Mouse (Mus musculus): ENCODE data around the gene Fcgrt. TPM values are rescaled to one million over a fixed set of nuclear protein-coding genes. Genes with fewer than 3 reads are reported as not detected.
A peak's percentile ranks its signal among the peaks of the same experiment; 100 is the strongest.

Gene Fcgrt
- polyA plus RNA-seq, 1 experiment from 2014 or later = 53.8 TPM

GRCm38 (mm10) chr7:45088597-45088996 is 15.1 kb downstream of the Fcgrt start:
- no peak for ATAC-seq (ENCODE audit: insufficient number of reproducible peaks, insufficient read depth, low FRiP score, low read depth)
- no peak overlapping the region for H3K4me3 ChIP-seq (ENCODE audit: control insufficient read depth in 1 of 2, insufficient read depth in 1 of 2, low read depth in 1 of 2, low read length in 2 of 2)
- H3K9ac ChIP-seq (ENCODE audit: low read length) = no peak overlapping the region
- H3K4me2 ChIP-seq (ENCODE audit: low read length) = no peak overlapping the region
- peaks cover 53% of the 10 kb centered on the region for H3K36me3 ChIP-seq (ENCODE audit: control insufficient read depth, insufficient read depth, low read length)
- WGBS = 92% methylated on average over 17 of the region's 17 CpGs
- no peaks in the 10 kb centered on the region for H3K9me3 ChIP-seq (ENCODE audit: control insufficient read depth, low read length)
- H3K27ac ChIP-seq (replicated peaks in 1 of 2; ENCODE audit: control insufficient read depth in 1 of 2, insufficient read depth in 1 of 2, low read depth in 2 of 2, low read length in 2 of 2) = no peak overlapping the region
- no peaks in the 10 kb centered on the region for H3K27me3 ChIP-seq (ENCODE audit: control insufficient read depth, insufficient read depth, low read length)
- H3K4me1 ChIP-seq (ENCODE audit: control insufficient read depth in 2 of 2, insufficient read depth in 2 of 2, low read length in 2 of 2) = peaks cover 7 to 14% of the 10 kb centered on the region in 2 experiments; a peak in 2 of 4 replicates

DNA sequence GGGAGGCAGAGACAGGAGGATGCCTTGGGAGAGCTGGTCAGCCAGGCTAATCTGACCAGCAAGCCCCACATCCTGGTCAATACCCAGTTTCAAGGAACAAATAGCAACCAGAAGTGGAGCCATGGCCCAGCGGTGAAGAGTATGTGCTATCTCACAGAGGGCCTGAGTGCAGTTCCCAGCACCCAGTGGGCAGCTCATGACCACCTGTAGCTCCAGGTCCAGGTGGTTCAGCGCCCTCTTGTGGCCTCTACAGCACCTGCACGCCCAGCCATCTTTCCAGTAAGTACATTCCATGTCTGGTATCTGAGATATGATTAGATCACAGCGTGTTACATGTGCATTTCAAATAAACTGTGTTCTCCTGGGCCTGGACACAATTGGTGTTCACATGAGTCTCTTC is 17.6 kb downstream of the Fcgrt start:
- ATAC-seq (ENCODE audit: insufficient number of reproducible peaks, insufficient read depth, low FRiP score, low read depth) = no peak
- 77% methylated on average over 4 of the region's 4 CpGs for WGBS
- H3K4me3 ChIP-seq (ENCODE audit: control insufficient read depth in 1 of 2, insufficient read depth in 1 of 2, low read depth in 1 of 2, low read length in 2 of 2) = no peak overlapping the region
- H3K9me3 ChIP-seq (ENCODE audit: control insufficient read depth, low read length) = no peaks in the 10 kb centered on the region
- H3K4me2 ChIP-seq (ENCODE audit: low read length) = no peak overlapping the region
- H3K36me3 ChIP-seq (ENCODE audit: control insufficient read depth, insufficient read depth, low read length) = peaks cover 67% of the 10 kb centered on the region
- H3K9ac ChIP-seq (ENCODE audit: low read length) = no peak overlapping the region
- H3K4me1 ChIP-seq (ENCODE audit: control insufficient read depth in 2 of 2, insufficient read depth in 2 of 2, low read length in 2 of 2) = peaks cover 9 to 10% of the 10 kb centered on the region in 2 experiments; a peak in 2 of 4 replicates
- H3K27ac ChIP-seq (replicated peaks in 1 of 2; ENCODE audit: control insufficient read depth in 1 of 2, insufficient read depth in 1 of 2, low read depth in 2 of 2, low read length in 2 of 2) = no peak overlapping the region
- no peaks in the 10 kb centered on the region for H3K27me3 ChIP-seq (ENCODE audit: control insufficient read depth, insufficient read depth, low read length)

DNA sequence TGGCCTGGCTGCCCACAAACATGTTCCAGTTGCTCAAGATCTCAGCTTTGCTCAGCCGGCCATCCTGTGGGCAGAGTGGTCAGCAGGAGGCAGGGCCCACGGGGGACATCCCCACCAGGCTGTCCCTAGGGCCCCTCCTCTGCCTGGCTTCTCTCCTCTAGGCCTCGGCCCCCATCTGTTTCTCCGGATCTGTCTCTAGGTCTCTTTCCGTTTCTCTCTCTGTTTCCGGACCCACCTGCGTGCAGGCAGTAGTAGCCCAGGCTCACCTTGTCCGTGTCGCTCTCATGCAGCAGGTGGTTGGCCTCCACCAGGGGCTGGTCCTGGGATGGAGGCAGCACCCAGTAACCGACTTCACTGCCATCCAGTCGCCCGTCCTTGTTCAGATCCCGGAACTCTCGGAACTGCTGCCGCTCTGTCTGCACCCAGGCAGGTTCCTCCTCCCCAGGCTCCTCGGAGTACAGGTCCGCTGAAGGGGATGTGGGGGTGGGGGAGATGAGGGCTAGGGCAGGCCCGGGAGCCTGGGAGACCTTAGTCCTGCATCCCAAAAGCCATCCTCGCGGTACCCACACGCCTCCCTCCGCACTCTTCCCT is 20.3 kb downstream of the Fcgrt start:
- Histone ChIP-seq H3K36me3 (ENCODE audit: control insufficient read depth, insufficient read depth, low read length) (peaks cover 61% of the 10 kb centered on the region), H3K4me1 (ENCODE audit: control insufficient read depth in 2 of 2, insufficient read depth in 2 of 2, low read length in 2 of 2) (peaks cover 0 to 6% of the 10 kb centered on the region in 2 experiments; a peak in 2 of 4 replicates), H3K9me3 (ENCODE audit: control insufficient read depth, low read length) (no peaks in the 10 kb centered on the region), H3K9ac (ENCODE audit: low read length) (no peak overlapping the region), H3K4me2 (ENCODE audit: low read length) (no peak overlapping the region), H3K4me3 (ENCODE audit: control insufficient read depth in 1 of 2, insufficient read depth in 1 of 2, low read depth in 1 of 2, low read length in 2 of 2) (no peak overlapping the region), H3K27me3 (ENCODE audit: control insufficient read depth, insufficient read depth, low read length) (no peaks in the 10 kb centered on the region), H3K27ac (replicated peaks in 1 of 2; ENCODE audit: control insufficient read depth in 1 of 2, insufficient read depth in 1 of 2, low read depth in 2 of 2, low read length in 2 of 2) (no peak overlapping the region)
- no peak for ATAC-seq (ENCODE audit: insufficient number of reproducible peaks, insufficient read depth, low FRiP score, low read depth)
- 79% methylated on average over 22 of the region's 22 CpGs for WGBS

- H3K4me1 ChIP-seq (ENCODE audit: control insufficient read depth in 2 of 2, insufficient read depth in 2 of 2, low read length in 2 of 2) = peaks cover 0 to 7% of the 10 kb centered on the region in 2 experiments; a peak in 2 of 4 replicates
- H3K9ac ChIP-seq (ENCODE audit: low read length) = no peak overlapping the region
- H3K36me3 ChIP-seq (ENCODE audit: control insufficient read depth, insufficient read depth, low read length) = peaks cover 60% of the 10 kb centered on the region
- H3K9me3 ChIP-seq (ENCODE audit: control insufficient read depth, low read length) = no peaks in the 10 kb centered on the region
- ATAC-seq (ENCODE audit: insufficient number of reproducible peaks, insufficient read depth, low FRiP score, low read depth) = no peak; the same call in 1 of the 2 replicates
- peak overlapping the region; percentile 23 to 25; a peak in 1 of 4 replicates for H3K27ac ChIP-seq (replicated peaks in 1 of 2; ENCODE audit: control insufficient read depth in 1 of 2, insufficient read depth in 1 of 2, low read depth in 2 of 2, low read length in 2 of 2)
- no peak overlapping the region for H3K4me3 ChIP-seq (ENCODE audit: control insufficient read depth in 1 of 2, insufficient read depth in 1 of 2, low read depth in 1 of 2, low read length in 2 of 2)
- WGBS = 62% methylated on average over 25 of the region's 25 CpGs
- H3K4me2 ChIP-seq (ENCODE audit: low read length) = no peak overlapping the region
- H3K27me3 ChIP-seq (ENCODE audit: control insufficient read depth, insufficient read depth, low read length) = no peaks in the 10 kb centered on the region
Measured at GRCm38 (mm10) chr7:45082401-45083299, 21.0 kb downstream of the Fcgrt start.

- Histone ChIP-seq H3K4me2 (ENCODE audit: low read length) (no peak overlapping the region), H3K27ac (replicated peaks in 1 of 2; ENCODE audit: control insufficient read depth in 1 of 2, insufficient read depth in 1 of 2, low read depth in 2 of 2, low read length in 2 of 2) (no peak overlapping the region), H3K27me3 (ENCODE audit: control insufficient read depth, insufficient read depth, low read length) (no peaks in the 10 kb centered on the region), H3K36me3 (ENCODE audit: control insufficient read depth, insufficient read depth, low read length) (peaks cover 60% of the 10 kb centered on the region), H3K9me3 (ENCODE audit: control insufficient read depth, low read length) (no peaks in the 10 kb centered on the region), H3K4me3 (ENCODE audit: control insufficient read depth in 1 of 2, insufficient read depth in 1 of 2, low read depth in 1 of 2, low read length in 2 of 2) (no peak overlapping the region), H3K4me1 (ENCODE audit: control insufficient read depth in 2 of 2, insufficient read depth in 2 of 2, low read length in 2 of 2) (peaks cover 2 to 8% of the 10 kb centered on the region in 2 experiments), H3K9ac (ENCODE audit: low read length) (no peak overlapping the region)
- ATAC-seq (ENCODE audit: insufficient number of reproducible peaks, insufficient read depth, low FRiP score, low read depth) = no peak
- 53% methylated on average over 5 of the region's 5 CpGs for WGBS
Measured at GRCm38 (mm10) chr7:45081016-45081415, 22.6 kb downstream of the Fcgrt start.

DNA sequence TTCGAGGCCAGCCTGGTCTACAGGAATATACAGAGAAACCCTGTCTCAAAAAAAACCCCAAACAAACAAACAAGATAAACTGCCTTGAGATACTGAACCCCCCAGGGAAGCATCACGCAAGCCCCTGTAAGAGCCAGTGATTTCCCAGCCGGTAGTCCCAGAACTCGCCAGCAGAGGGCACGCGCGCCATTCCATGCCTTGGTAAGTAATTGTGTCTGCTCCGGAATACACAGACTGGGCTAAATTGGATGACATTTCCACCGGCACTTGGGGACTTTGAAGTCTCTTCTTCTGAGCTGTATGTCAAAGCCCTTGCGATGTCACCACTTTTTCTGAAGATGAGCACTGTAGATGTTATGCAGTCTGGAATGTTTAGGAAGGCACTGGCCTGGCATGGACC is 23.8 kb downstream of the Fcgrt start:
- Histone ChIP-seq H3K4me2 (ENCODE audit: low read length) (no peak overlapping the region), H3K9ac (ENCODE audit: low read length) (no peak overlapping the region), H3K36me3 (ENCODE audit: control insufficient read depth, insufficient read depth, low read length) (peaks cover 57% of the 10 kb centered on the region), H3K4me1 (ENCODE audit: control insufficient read depth in 2 of 2, insufficient read depth in 2 of 2, low read length in 2 of 2) (peaks cover 14 to 20% of the 10 kb centered on the region in 2 experiments), H3K27ac (replicated peaks in 1 of 2; ENCODE audit: control insufficient read depth in 1 of 2, insufficient read depth in 1 of 2, low read depth in 2 of 2, low read length in 2 of 2) (no peak overlapping the region), H3K27me3 (ENCODE audit: control insufficient read depth, insufficient read depth, low read length) (no peaks in the 10 kb centered on the region), H3K9me3 (ENCODE audit: control insufficient read depth, low read length) (no peaks in the 10 kb centered on the region), H3K4me3 (ENCODE audit: control insufficient read depth in 1 of 2, insufficient read depth in 1 of 2, low read depth in 1 of 2, low read length in 2 of 2) (no peak overlapping the region)
- no peak for ATAC-seq (ENCODE audit: insufficient number of reproducible peaks, insufficient read depth, low FRiP score, low read depth)
- WGBS = under 1% methylated on average over 10 of the region's 10 CpGs

GRCm38 (mm10) chr7:45078513-45078912 is 25.1 kb downstream of the Fcgrt start:
- Histone ChIP-seq H3K4me2 (ENCODE audit: low read length) (no peak overlapping the region), H3K9me3 (ENCODE audit: control insufficient read depth, low read length) (no peaks in the 10 kb centered on the region), H3K4me3 (ENCODE audit: control insufficient read depth in 1 of 2, insufficient read depth in 1 of 2, low read depth in 1 of 2, low read length in 2 of 2) (no peak overlapping the region), H3K4me1 (ENCODE audit: control insufficient read depth in 2 of 2, insufficient read depth in 2 of 2, low read length in 2 of 2) (peaks cover 15 to 23% of the 10 kb centered on the region in 2 experiments), H3K27ac (replicated peaks in 1 of 2; ENCODE audit: control insufficient read depth in 1 of 2, insufficient read depth in 1 of 2, low read depth in 2 of 2, low read length in 2 of 2) (peak overlapping the region in 1 of 2 experiments; percentile 41; a peak in 1 of 4 replicates), H3K27me3 (ENCODE audit: control insufficient read depth, insufficient read depth, low read length) (no peaks in the 10 kb centered on the region), H3K9ac (ENCODE audit: low read length) (no peak overlapping the region), H3K36me3 (ENCODE audit: control insufficient read depth, insufficient read depth, low read length) (peaks cover 56% of the 10 kb centered on the region)
- WGBS = 22% methylated on average over 9 of the region's 9 CpGs
- no peak for ATAC-seq (ENCODE audit: insufficient number of reproducible peaks, insufficient read depth, low FRiP score, low read depth)
